Mouse (Mus musculus): ENCODE measurements around the gene Smad6. TPM values are rescaled to one million over a fixed set of nuclear protein-coding genes. Genes with fewer than 3 reads are reported as not detected.

The Smad6 gene
- polyA plus RNA-seq, 1 experiment from 2014 or later, result 1.8 TPM

GRCm38 (mm10) chr9:64057903-64058650 lies 36.2 kb upstream of the Smad6 start:
- Histone ChIP-seq H3K9ac (replicated peaks) (no peak overlapping the region), H3K4me3 (ENCODE audit: low read depth, low read length) (no peak overlapping the region), H3K27ac (ENCODE audit: low read depth) (no peak overlapping the region), H3K4me1 (ENCODE audit: insufficient read depth) (peaks cover 20% of the 10 kb centered on the region), H3K36me3 (replicated peaks; ENCODE audit: insufficient read depth, low read length) (no peaks in the 10 kb centered on the region), H3K4me2 (ENCODE audit: low read depth, low read length) (no peak overlapping the region), H3K9me3 (ENCODE audit: low read length) (no peaks in the 10 kb centered on the region), H3K27me3 (ENCODE audit: insufficient read depth, low read length) (no peaks in the 10 kb centered on the region)
- ATAC-seq (no peak), DNase-seq (no peak)
- no peak for TF ChIP-seq CTCF (IDR thresholded peaks at IDR 0.05; ENCODE audit: low read depth)
- no peak for TF ChIP-seq EP300 (IDR thresholded peaks at IDR 0.05; ENCODE audit: low read depth)
- WGBS (ENCODE audit: insufficient replicate concordance), result 65% methylated on average over 7 of the region's 7 CpGs

DNA sequence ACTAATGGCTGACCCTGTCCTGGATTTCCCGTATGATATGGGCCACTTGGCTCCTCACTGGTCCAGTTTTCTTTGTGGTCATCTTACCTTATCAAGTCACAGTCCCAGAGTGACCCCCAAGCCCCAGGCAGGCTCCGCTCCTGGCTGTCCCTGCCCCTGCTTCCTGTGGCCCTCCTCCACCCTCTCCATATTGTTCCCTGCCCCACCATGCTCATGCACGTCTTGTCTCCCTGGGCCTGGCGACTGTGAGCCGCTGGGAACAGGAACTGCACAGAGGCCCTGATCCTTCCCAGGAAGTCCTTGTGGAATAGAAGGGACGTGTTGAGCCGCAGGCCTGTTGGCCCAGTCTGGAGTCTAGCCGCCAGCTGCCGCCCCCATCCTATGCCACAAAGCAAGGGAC lies 33.3 kb upstream of the Smad6 start:
- H3K27ac ChIP-seq (ENCODE audit: low read depth), result no peak overlapping the region
- H3K4me2 ChIP-seq (ENCODE audit: low read depth, low read length), result no peak overlapping the region
- H3K9me3 ChIP-seq (ENCODE audit: low read length), result no peaks in the 10 kb centered on the region
- whole genome bisulfite sequencing (ENCODE audit: insufficient replicate concordance), result 71% methylated on average over 9 of the region's 9 CpGs
- H3K9ac ChIP-seq (replicated peaks), result no peak overlapping the region
- TF ChIP-seq CTCF (IDR thresholded peaks at IDR 0.05; ENCODE audit: low read depth), result no peak
- TF ChIP-seq EP300 (IDR thresholded peaks at IDR 0.05; ENCODE audit: low read depth), result no peak
- peaks cover 27% of the 10 kb centered on the region for H3K4me1 ChIP-seq (ENCODE audit: insufficient read depth)
- no peaks in the 10 kb centered on the region for H3K27me3 ChIP-seq (ENCODE audit: insufficient read depth, low read length)
- ATAC-seq (no peak), DNase-seq (no peak)
- no peak overlapping the region for H3K4me3 ChIP-seq (ENCODE audit: low read depth, low read length)
- no peaks in the 10 kb centered on the region for H3K36me3 ChIP-seq (replicated peaks; ENCODE audit: insufficient read depth, low read length)

DNA sequence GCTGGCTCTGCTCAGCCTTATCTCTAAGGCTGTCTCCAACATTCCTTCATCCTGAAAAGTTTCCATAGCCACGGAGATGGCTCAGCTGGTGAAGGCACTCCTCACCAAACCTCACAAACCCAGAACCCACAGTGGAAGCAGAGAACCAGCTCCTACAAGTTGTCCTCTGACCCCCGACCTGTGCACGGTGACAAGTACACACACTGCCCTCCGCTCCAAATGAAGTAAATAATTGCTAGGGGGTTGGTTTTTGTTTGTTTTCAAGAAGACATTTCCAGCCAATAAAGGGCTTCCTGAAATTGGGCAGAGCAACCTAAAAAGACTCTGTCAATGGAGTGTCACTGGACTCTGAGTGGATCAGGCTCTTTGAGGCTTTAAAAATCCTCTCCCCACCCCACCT lies 31.9 kb upstream of the Smad6 start:
- Histone ChIP-seq H3K27ac (ENCODE audit: low read depth) (no peak overlapping the region), H3K36me3 (replicated peaks; ENCODE audit: insufficient read depth, low read length) (no peaks in the 10 kb centered on the region), H3K9ac (replicated peaks) (no peak overlapping the region), H3K9me3 (ENCODE audit: low read length) (no peaks in the 10 kb centered on the region), H3K4me1 (ENCODE audit: insufficient read depth) (peaks cover 28% of the 10 kb centered on the region), H3K4me2 (ENCODE audit: low read depth, low read length) (no peak overlapping the region), H3K27me3 (ENCODE audit: insufficient read depth, low read length) (no peaks in the 10 kb centered on the region), H3K4me3 (ENCODE audit: low read depth, low read length) (no peak overlapping the region)
- ATAC-seq, result no peak
- TF ChIP-seq CTCF (IDR thresholded peaks at IDR 0.05; ENCODE audit: low read depth) (no peak), EP300 (IDR thresholded peaks at IDR 0.05; ENCODE audit: low read depth) (no peak)
- DNase-seq, result no peak
- WGBS (ENCODE audit: insufficient replicate concordance), result 48% methylated on average over 4 of the region's 4 CpGs

DNA sequence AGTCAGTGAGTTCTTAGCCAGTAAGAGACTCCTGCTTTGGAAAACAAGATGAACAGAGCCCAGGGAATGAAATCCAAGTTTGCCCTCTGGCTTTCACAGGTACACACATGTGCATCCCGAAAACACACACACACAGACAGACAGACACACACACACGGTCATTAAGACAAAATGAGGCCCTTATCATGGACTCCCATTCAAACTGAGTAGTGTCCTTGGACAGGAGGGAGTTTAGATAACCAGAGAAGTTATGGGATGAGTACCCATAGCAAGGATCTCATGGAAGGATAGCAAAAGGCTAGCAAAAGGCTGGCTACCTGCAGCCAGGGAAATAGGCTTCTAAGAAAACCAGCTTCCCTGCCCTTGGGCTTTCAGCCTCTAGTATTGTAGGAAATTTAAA lies 29.4 kb upstream of the Smad6 start:
- no peaks in the 10 kb centered on the region for H3K27me3 ChIP-seq (ENCODE audit: insufficient read depth, low read length)
- ATAC-seq (no peak), DNase-seq (no peak)
- H3K4me3 ChIP-seq (ENCODE audit: low read depth, low read length), result no peak overlapping the region
- peak overlapping the region; percentile 57; the same call in 1 of the 2 replicates for H3K9ac ChIP-seq (replicated peaks)
- TF ChIP-seq EP300 (IDR thresholded peaks at IDR 0.05; ENCODE audit: low read depth) (peak; percentile 84), CTCF (IDR thresholded peaks at IDR 0.05; ENCODE audit: low read depth) (no peak)
- H3K4me2 ChIP-seq (ENCODE audit: low read depth, low read length), result peak overlapping the region; percentile 70; the same call in 1 of the 2 replicates
- no peaks in the 10 kb centered on the region for H3K9me3 ChIP-seq (ENCODE audit: low read length)
- H3K36me3 ChIP-seq (replicated peaks; ENCODE audit: insufficient read depth, low read length), result no peaks in the 10 kb centered on the region
- H3K4me1 ChIP-seq (ENCODE audit: insufficient read depth), result peaks cover 48% of the 10 kb centered on the region
- peak overlapping the region; percentile 95 for H3K27ac ChIP-seq (ENCODE audit: low read depth)
- 51% methylated on average over 2 of the region's 2 CpGs for WGBS (ENCODE audit: insufficient replicate concordance)

- TF ChIP-seq EP300 (IDR thresholded peaks at IDR 0.05; ENCODE audit: low read depth), result no peak
- no peak for TF ChIP-seq CTCF (IDR thresholded peaks at IDR 0.05; ENCODE audit: low read depth)
- Histone ChIP-seq H3K4me2 (ENCODE audit: low read depth, low read length) (peak overlapping the region; percentile 70), H3K9ac (replicated peaks) (peak overlapping the region; percentile 57; the same call in 1 of the 2 replicates), H3K27ac (ENCODE audit: low read depth) (peak overlapping the region; percentile 95), H3K4me3 (ENCODE audit: low read depth, low read length) (peak overlapping the region; percentile 44; the same call in 1 of the 2 replicates), H3K9me3 (ENCODE audit: low read length) (no peaks in the 10 kb centered on the region), H3K4me1 (ENCODE audit: insufficient read depth) (peaks cover 54% of the 10 kb centered on the region), H3K27me3 (ENCODE audit: insufficient read depth, low read length) (no peaks in the 10 kb centered on the region), H3K36me3 (replicated peaks; ENCODE audit: insufficient read depth, low read length) (no peaks in the 10 kb centered on the region)
- WGBS (ENCODE audit: insufficient replicate concordance), result 31% methylated on average over 8 of the region's 8 CpGs
- DNase-seq (no peak), ATAC-seq (peak; percentile 22; the same call in 1 of the 2 replicates)
These were observed 28.7 kb upstream of the Smad6 start for GRCm38 (mm10) chr9:64050513-64051065.

DNA sequence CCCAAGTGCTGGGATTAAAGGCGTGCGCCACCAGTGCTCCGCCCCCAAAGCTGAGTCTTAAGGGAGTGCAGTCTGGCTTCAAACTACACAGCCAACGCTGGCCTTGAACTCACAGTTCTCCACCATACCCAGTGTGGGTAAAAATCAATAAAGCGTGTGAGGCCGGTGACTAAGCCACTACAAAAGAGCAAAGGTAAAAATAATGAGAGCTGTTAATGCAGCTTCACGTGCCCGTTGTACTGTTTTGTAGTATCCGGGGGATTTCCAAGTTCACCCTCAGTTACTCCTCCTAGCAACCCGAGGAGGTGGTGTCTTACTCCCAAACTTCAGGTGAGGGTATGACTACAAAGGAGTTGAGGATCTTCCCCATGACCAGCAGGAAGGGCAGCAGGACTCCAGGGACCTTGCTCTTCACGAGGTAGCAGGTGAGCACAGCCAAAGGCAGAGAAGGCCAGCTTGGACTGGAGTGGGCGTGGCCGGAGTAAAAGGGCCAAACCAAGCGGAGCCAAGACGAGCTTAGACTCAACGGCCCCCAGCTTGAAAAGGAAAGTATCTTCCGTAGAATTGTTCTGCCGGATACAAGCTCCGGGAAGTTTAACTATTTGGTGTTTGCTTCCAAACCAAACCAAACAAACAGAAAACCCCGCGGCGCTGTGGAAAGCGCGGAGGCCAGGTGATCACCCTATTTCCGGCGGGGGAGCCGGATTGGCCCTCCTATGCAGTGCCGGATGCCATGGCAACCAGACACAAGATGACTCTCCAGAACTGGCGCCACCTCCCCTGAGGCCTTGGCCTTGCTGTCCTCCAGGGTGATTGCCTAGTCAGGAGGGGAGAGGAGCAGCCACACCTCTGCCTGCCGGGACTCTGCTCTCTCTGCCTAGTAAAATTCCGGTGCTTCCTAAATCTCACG lies 27.9 kb upstream of the Smad6 start:
- peak; percentile 80 for ATAC-seq
- Histone ChIP-seq H3K4me3 (ENCODE audit: low read depth, low read length) (peak overlapping the region; percentile 44), H3K27me3 (ENCODE audit: insufficient read depth, low read length) (no peaks in the 10 kb centered on the region), H3K9ac (replicated peaks) (peak overlapping the region; percentile 57), H3K4me2 (ENCODE audit: low read depth, low read length) (peak overlapping the region; percentile 70), H3K4me1 (ENCODE audit: insufficient read depth) (peaks cover 62% of the 10 kb centered on the region), H3K9me3 (ENCODE audit: low read length) (no peaks in the 10 kb centered on the region), H3K27ac (ENCODE audit: low read depth) (peak overlapping the region; percentile 95), H3K36me3 (replicated peaks; ENCODE audit: insufficient read depth, low read length) (no peaks in the 10 kb centered on the region)
- peak; percentile 90 for DNase-seq
- TF ChIP-seq EP300 (IDR thresholded peaks at IDR 0.05; ENCODE audit: low read depth) (0 out of 2 replicates have a peak, but pooled peaks have one; percentile 7), CTCF (IDR thresholded peaks at IDR 0.05; ENCODE audit: low read depth) (0 out of 2 replicates have a peak, but pooled peaks have one; percentile 23)
- WGBS (ENCODE audit: insufficient replicate concordance), result 11% methylated on average over 32 of the region's 32 CpGs
